Mouse (Mus musculus) inflammation-experienced regulatory T-cells (primary cell): ENCODE results near the gene Raph1. TPM values are rescaled to one million over a fixed set of nuclear protein-coding genes. Genes with fewer than 3 reads are reported as not detected.

ENCODE experiments used
- polyA plus RNA-seq, 2 experiments: library from polyadenylated mRNA; unstranded; fragments of 100-300 nt; shearing (Covaris generic); gene quantifications; one replicate each; pipeline ENCODE4 v1.2.1; 2017

Raph1 gene
- polyA plus RNA-seq, result 1 to 10 TPM; 6.9 to 8.5 TPM

GRCm38 (mm10) chr1:60566631-60567311 lies at the start of gene Raph1:
Raph1 (minus strand) TSS chr1:60567104.

Other genes with a start within 250 kb of the Raph1 start
- gene Cyp20a1, start 223.8 kb downstream of the Raph1 start, polyA plus RNA-seq, result 10 to 100 TPM; 11.8 to 15.8 TPM
- gene Abi2, start 157.5 kb downstream of the Raph1 start, polyA plus RNA-seq, result 10 to 100 TPM; 16.7 to 20.1 TPM
- gene Cd28, start 149.7 kb upstream of the Raph1 start, polyA plus RNA-seq, result 100 to 1,000 TPM; 170 to 177 TPM